Mouse (Mus musculus) neural tube, embryonic 14.5 days (tissue): ENCODE results near the gene Mdp1. TPM values are rescaled to one million over a fixed set of nuclear protein-coding genes. Genes with fewer than 3 reads are reported as not detected.

ENCODE experiments used
- ATAC-seq: fragments of 200-750 bp; cut with Nextera tagmentation; 2 replicates; pipeline ENCODE4 v1.8.0; 2017; ENCODE audit warnings: low read depth, mild to moderate bottlenecking, moderate TSS enrichment, moderate library complexity
- H3K27ac ChIP-seq: fragments of 300-500 bp; sonication (generic); 2 replicates; pipeline ENCODE4 v1.5.1; 2014; ENCODE audit warnings: low read depth, mild to moderate bottlenecking, control low read depth, low read length, moderate library complexity, mixed read lengths
- H3K27me3 ChIP-seq: fragments of 300-500 bp; sonication (generic); 2 replicates; pipeline ENCODE4 v1.6.1; 2014; ENCODE audit warnings: low read length; ENCODE audit not compliant: control insufficient read depth, insufficient read depth
- H3K36me3 ChIP-seq: fragments of 300-500 bp; sonication (generic); 2 replicates; pipeline ENCODE4 v1.6.1; 2014; ENCODE audit warnings: low read length, mixed read lengths; ENCODE audit not compliant: control insufficient read depth, insufficient read depth
- H3K4me1 ChIP-seq: fragments of 300-500 bp; sonication (generic); 2 replicates; pipeline ENCODE4 v1.6.1; 2014; ENCODE audit warnings: low read length; ENCODE audit not compliant: control insufficient read depth, insufficient read depth
- H3K4me2 ChIP-seq: fragments of 300-500 bp; sonication (generic); 2 replicates; pipeline ENCODE4 v1.6.1; 2014; ENCODE audit warnings: mild to moderate bottlenecking, low read depth, low read length, control low read depth
- H3K4me3 ChIP-seq: fragments of 300-500 bp; sonication (generic); 2 replicates; pipeline ENCODE4 v1.5.1; 2014; ENCODE audit warnings: low read depth, low read length, control low read depth, mixed read lengths
- H3K9ac ChIP-seq: fragments of 300-500 bp; sonication (generic); replicated peaks from 2 replicates; pipeline ENCODE4 v1.6.1; 2014; ENCODE audit warnings: low read depth, mild to moderate bottlenecking, control low read depth, low read length, mixed read lengths
- H3K9me3 ChIP-seq: fragments of 300-500 bp; sonication (generic); 2 replicates; pipeline ENCODE4 v1.6.1; 2016; ENCODE audit warnings: low read length; ENCODE audit not compliant: control insufficient read depth
- WGBS: fragments of 180-500 bp; shearing (Covaris S2); extraction: QIAGEN DNeasy Blood & Tissue Kit; methylation state at CpG from one replicate; pipeline ENCODE4 v1.1.7; 2014; 5-methylcytosine and 5-hydroxymethylcytosine counted together
- polyA plus RNA-seq: library from polyadenylated mRNA; unstranded; fragments of >200 nt; fragmentation: Nextera tagmentation; extraction: Ambion mirVana; gene quantifications from 2 replicates; pipeline ENCODE4 v1.2.1, GENCODE M21; 2014

Gene Mdp1
- polyA plus RNA-seq, 1 experiment from 2014 or later = 75.5 TPM

DNA sequence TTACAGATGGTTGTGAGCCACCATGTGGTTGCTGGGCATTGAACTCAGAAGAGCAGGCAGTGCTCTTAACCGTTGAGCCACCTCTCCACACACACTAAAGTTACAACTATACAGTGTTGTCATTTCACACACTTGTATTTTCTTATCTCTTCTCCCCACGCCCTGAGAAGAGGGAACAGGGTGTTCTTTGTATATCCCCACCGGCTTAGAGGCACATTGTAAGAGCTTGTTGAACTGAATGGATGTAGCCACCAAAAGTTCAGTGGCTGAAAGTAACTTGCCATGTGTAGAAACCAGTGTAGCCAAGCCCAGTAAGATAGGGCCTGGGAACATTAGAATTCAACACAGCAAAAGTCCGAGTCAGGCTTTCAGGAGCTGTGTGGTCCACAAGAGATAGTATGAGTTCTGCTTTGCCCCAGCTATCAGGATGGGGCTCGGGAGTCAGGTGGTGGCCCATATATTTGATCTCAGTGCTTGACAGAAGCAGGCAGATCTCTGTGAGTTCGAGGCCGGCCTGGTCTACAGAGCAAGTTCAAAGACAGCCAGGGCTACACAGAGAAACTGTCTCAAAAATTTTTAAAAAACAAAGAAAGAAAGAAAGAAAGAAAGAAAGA lies 45.6 kb downstream of the Mdp1 start:
- no peaks in the 10 kb centered on the region for H3K27me3 ChIP-seq
- no peak overlapping the region for H3K4me2 ChIP-seq
- no peaks in the 10 kb centered on the region for H3K9me3 ChIP-seq
- H3K9ac ChIP-seq = no peak overlapping the region
- no peaks in the 10 kb centered on the region for H3K36me3 ChIP-seq
- H3K27ac ChIP-seq = no peak overlapping the region
- no peaks in the 10 kb centered on the region for H3K4me1 ChIP-seq
- 77% methylated on average over 7 of the region's 7 CpGs for WGBS
- H3K4me3 ChIP-seq = no peak overlapping the region
- ATAC-seq = no peak

DNA sequence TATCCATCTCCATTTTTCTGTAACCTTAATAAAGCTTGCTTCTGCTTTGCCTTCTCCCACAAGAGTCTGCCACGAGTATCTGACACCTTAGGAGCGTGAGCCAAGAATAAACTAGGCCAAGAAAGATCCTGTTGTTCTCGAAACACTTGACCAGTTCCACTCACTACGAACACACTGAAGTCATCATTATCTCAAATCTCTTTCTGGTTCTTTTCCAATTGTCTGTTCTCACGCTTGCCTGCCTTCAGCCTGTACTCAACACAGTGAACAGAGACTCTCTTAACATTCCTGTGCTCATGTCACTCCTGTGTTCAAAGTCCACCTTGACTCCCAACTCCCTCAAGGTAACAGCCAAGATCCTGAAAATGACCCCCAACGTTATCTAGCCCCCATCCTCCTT lies 47.0 kb downstream of the Mdp1 start:
- Histone ChIP-seq H3K4me3 (no peak overlapping the region), H3K36me3 (peaks cover 4% of the 10 kb centered on the region; the same call in 1 of the 2 replicates), H3K9ac (no peak overlapping the region), H3K27ac (no peak overlapping the region), H3K4me1 (no peaks in the 10 kb centered on the region), H3K9me3 (no peaks in the 10 kb centered on the region), H3K27me3 (no peaks in the 10 kb centered on the region), H3K4me2 (no peak overlapping the region)
- 80% methylated on average over 6 of the region's 6 CpGs for WGBS
- ATAC-seq = no peak

DNA sequence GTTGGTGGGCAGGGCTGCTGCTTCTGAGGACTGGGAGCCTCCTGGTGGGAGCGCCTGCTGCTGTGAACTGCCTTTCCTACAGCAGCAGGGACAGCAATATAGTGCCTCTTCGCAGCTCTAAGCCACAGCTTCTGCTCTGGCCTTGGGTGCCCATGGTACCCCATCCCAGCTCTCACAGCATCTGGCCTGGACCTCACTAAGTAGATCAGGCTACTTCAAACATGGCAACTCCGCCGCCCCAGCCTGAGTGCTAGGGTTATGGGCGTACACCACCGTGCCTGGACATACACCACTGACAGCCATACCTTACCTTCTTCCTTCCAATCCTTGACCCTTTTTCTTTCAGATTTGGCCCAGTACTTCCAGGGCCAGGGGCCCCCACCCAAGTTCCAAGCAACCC lies 52.0 kb downstream of the Mdp1 start:
- H3K27ac ChIP-seq = no peak overlapping the region
- no peaks in the 10 kb centered on the region for H3K9me3 ChIP-seq
- WGBS = 97% methylated on average over 6 of the region's 6 CpGs
- no peak overlapping the region for H3K4me3 ChIP-seq
- no peak for ATAC-seq
- H3K27me3 ChIP-seq = no peaks in the 10 kb centered on the region
- no peaks in the 10 kb centered on the region for H3K4me1 ChIP-seq
- H3K9ac ChIP-seq = no peak overlapping the region
- H3K4me2 ChIP-seq = no peak overlapping the region
- peaks cover 19% of the 10 kb centered on the region for H3K36me3 ChIP-seq

Other genes with a start within 250 kb of the Mdp1 start
- gene Dhrs4, start 181.8 kb downstream of the Mdp1 start, polyA plus RNA-seq = 7.6 and 16.7 TPM in 2 replicates
- 28.5 and 46.2 TPM in 2 replicates for gene Carmil3, start 169.9 kb downstream of the Mdp1 start, polyA plus RNA-seq
- gene Cpne6, start 150.1 kb downstream of the Mdp1 start, polyA plus RNA-seq = 13.3 and 16.3 TPM in 2 replicates
- gene Nrl, start 135.5 kb downstream of the Mdp1 start, polyA plus RNA-seq = 0.13 and 0.20 TPM in 2 replicates
- 17.6 and 19.5 TPM in 2 replicates for gene Pck2, start 120.2 kb downstream of the Mdp1 start, polyA plus RNA-seq
- gene Dcaf11, start 100.5 kb downstream of the Mdp1 start, polyA plus RNA-seq = 112 and 114 TPM in 2 replicates
- 1.5 TPM in 1 of 2 replicates, not detected in the other for gene A730061H03Rik, start 100.1 kb downstream of the Mdp1 start, polyA plus RNA-seq
- 0.58 TPM in 1 of 2 replicates, not detected in the other for gene Fitm1, start 84.9 kb downstream of the Mdp1 start, polyA plus RNA-seq
- gene Psme1, start 82.4 kb downstream of the Mdp1 start, polyA plus RNA-seq = 200 and 226 TPM in 2 replicates
- gene Emc9, start 75.2 kb downstream of the Mdp1 start, polyA plus RNA-seq = 38.9 and 48.8 TPM in 2 replicates
- 162 and 184 TPM in 2 replicates for gene Psme2, start 69.4 kb downstream of the Mdp1 start, polyA plus RNA-seq
- gene Rnf31, start 68.8 kb downstream of the Mdp1 start, polyA plus RNA-seq = 12.3 and 18.8 TPM in 2 replicates
- 6.6 and 8.6 TPM in 2 replicates for gene Irf9, start 56.9 kb downstream of the Mdp1 start, polyA plus RNA-seq
- 7.0 and 9.3 TPM in 2 replicates for gene Rec8, start 42.5 kb downstream of the Mdp1 start, polyA plus RNA-seq
- 109 and 110 TPM in 2 replicates for gene Ipo4, start 24.6 kb downstream of the Mdp1 start, polyA plus RNA-seq
- gene Gm49378, start 22.6 kb downstream of the Mdp1 start, polyA plus RNA-seq = 2.9 TPM in 2 replicates
- gene Tm9sf1, start 16.7 kb downstream of the Mdp1 start, polyA plus RNA-seq = 55.9 and 66.9 TPM in 2 replicates
- gene Tssk4, start 10.3 kb downstream of the Mdp1 start, polyA plus RNA-seq = 0.24 TPM in 1 of 2 replicates, not detected in the other
- gene Gmpr2, start 11.4 kb upstream of the Mdp1 start, polyA plus RNA-seq = 42.5 and 43.7 TPM in 2 replicates
- 550 and 603 TPM in 2 replicates for gene Nedd8, start 11.6 kb upstream of the Mdp1 start, polyA plus RNA-seq
- gene Tinf2, start 21.3 kb upstream of the Mdp1 start, polyA plus RNA-seq = 28.3 and 28.6 TPM in 2 replicates
- 0.11 and 0.33 TPM in 2 replicates for gene Tgm1, start 53.4 kb upstream of the Mdp1 start, polyA plus RNA-seq
- gene Rabggta, start 61.8 kb upstream of the Mdp1 start, polyA plus RNA-seq = 47.1 and 59.2 TPM in 2 replicates
- 73.6 and 75.5 TPM in 2 replicates for gene Dhrs1, start 85.2 kb upstream of the Mdp1 start, polyA plus RNA-seq
- gene Nop9, start 85.2 kb upstream of the Mdp1 start, polyA plus RNA-seq = 27.4 and 30.1 TPM in 2 replicates
- not detected in 2 replicates for gene Cideb, start 98.0 kb upstream of the Mdp1 start, polyA plus RNA-seq
- 0.27 and 0.59 TPM in 2 replicates for gene Ltb4r2, start 100.9 kb upstream of the Mdp1 start, polyA plus RNA-seq
- 0.19 and 0.24 TPM in 2 replicates for gene Ltb4r1, start 105.5 kb upstream of the Mdp1 start, polyA plus RNA-seq
- gene Adcy4, start 123.6 kb upstream of the Mdp1 start, polyA plus RNA-seq = 1.9 and 3.9 TPM in 2 replicates
- 1.9 and 2.2 TPM in 2 replicates for gene Ripk3, start 128.4 kb upstream of the Mdp1 start, polyA plus RNA-seq
- 5.5 and 10.4 TPM in 2 replicates for gene Nfatc4, start 162.6 kb upstream of the Mdp1 start, polyA plus RNA-seq
- 5.8 and 10.2 TPM in 2 replicates for gene Nynrin, start 193.5 kb upstream of the Mdp1 start, polyA plus RNA-seq
- gene Cbln3, start 223.9 kb upstream of the Mdp1 start, polyA plus RNA-seq = 0.24 and 0.91 TPM in 2 replicates
- 5.9 and 7.3 TPM in 2 replicates for gene Khnyn, start 224.4 kb upstream of the Mdp1 start, polyA plus RNA-seq
- 138 and 163 TPM in 2 replicates for gene Sdr39u1, start 239.8 kb upstream of the Mdp1 start, polyA plus RNA-seq